Mouse (Mus musculus) cerebellum, postnatal 36 days (tissue): Measurements from ENCODE around the gene Vmn1r122.
"Not testable (repeated sequence)": the region's sequence is repeated elsewhere in the genome, so short reads cannot be mapped to it uniquely, and the experiment has no call there.

ENCODE experiments used
- DNase-seq, 2 experiments: peaks; one replicate each; pipeline ENCODE4 v3.0.0; 2021 to 2022; ENCODE audit warnings: mixed read lengths in 2 of 2

Vmn1r122 gene

DNA sequence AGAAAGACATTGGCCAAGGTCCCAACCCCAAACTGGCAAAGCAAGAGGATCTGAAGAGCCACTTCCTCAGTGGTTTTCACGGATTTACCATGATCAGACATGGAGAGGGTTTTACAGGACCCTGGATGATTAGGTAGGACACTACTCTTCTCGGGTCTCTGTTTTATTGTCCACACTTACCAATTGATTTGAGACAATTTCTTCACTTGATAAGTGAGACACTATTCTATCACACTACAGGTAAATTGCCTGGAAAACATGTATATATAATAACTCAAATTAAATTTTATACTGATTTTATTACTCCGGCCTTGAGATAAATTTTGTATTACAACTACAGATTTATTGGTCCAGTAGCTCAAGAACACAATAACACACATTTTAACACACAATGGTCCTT lies at the start of gene Vmn1r122:
Vmn1r122 (minus strand) TSS at position 101 of the 400 bp plus-strand sequence.
- not testable (repeated sequence) for DNase-seq

DNA sequence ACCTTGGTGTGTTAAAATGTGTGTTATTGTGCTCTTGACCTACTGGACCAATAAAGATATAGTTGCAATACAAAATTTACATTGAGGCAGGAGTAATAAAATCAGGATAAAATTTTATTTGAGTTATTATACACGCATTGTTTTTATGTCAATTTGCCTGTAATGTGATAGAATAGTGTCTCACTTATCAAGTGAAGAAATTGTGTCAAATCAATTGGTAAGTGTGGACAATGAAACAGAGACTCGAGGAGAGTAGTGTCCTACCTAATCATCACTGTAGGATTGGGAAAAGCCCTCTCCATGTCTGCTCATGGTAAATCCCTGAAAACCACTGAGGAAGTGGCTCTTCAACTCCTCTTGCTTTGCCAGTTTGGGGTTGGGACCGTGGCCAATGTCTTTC lies 28.0 kb upstream of the Vmn1r122 start, which contains the start of gene Vmn1r123:
Vmn1r123 (plus strand) TSS at position 301 of the 400 bp plus-strand sequence.
- not testable (repeated sequence) for DNase-seq

DNA sequence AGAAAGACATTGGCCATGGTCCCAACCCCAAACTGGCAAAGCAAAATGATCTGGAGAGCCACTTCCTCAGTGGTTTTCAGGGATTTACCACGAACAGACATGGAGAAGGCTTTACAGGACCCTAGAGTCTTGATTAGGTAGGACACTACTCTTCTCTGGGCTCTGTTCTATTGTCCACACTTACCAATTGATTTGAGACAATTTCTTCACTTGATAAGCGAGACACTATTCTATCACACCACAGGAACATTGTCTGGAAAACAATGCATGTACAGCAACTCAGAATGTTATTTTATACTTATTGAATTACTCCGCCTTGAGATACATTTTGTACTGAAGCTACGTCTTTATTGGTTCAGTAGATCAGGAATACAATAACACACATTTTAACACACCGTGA lies 35.5 kb downstream of the Vmn1r122 start, which contains the start of gene Vmn1r121:
Vmn1r121 (minus strand) TSS at position 101 of the 400 bp plus-strand sequence.
- not testable (repeated sequence) for DNase-seq
